ENCODE assay signal across 9 mouse cellular contexts in genomic region chr12:108239441-108239840, GRCm38 (mm10). TPM values are rescaled to one million over a fixed set of nuclear protein-coding genes. Genes with fewer than 3 reads are reported as not detected.
DNase-seq lines count a peak whose midpoint lies in the region; ATAC-seq lines count a peak whose summit lies in the region.
"Had no signal": no experiment of that assay in that cellular context is flagged by ENCODE, and none has a peak within 500 bp of the region (broad histone marks: within the 10 kb centered on the region; RNA-seq: fewer than 3 reads in every experiment).

No protein-coding gene starts in this region.

- H3K27me3 ChIP-seq in embryonic facial prominence, embryonic 14.5 days (replicated peaks; ENCODE audit: control insufficient read depth, insufficient read depth, low read length) = no peaks in the 10 kb centered on the region
- H3K27me3 ChIP-seq in midbrain, embryonic 13.5 days = 0 out of 2 replicates have a peak, but pooled peaks cover 2% of the 10 kb centered on the region

- H3K4me1 ChIP-seq in embryonic facial prominence, embryonic 14.5 days (ENCODE audit: control insufficient read depth, insufficient read depth, low read length) = peaks cover 45% of the 10 kb centered on the region
- peaks cover 93% of the 10 kb centered on the region for H3K4me1 ChIP-seq in midbrain, embryonic 13.5 days (replicated peaks)

- WGBS in embryonic facial prominence, embryonic 14.5 days = 44% methylated on average over 5 of the region's 5 CpGs
- WGBS in midbrain, embryonic 13.5 days = 14% methylated on average over 5 of the region's 5 CpGs

- H3K4me2 ChIP-seq in embryonic facial prominence, embryonic 14.5 days (ENCODE audit: low read depth, low read length) = 0 out of 2 replicates have a peak overlapping the region, but pooled peaks have one; percentile 14
- H3K4me2 ChIP-seq in midbrain, embryonic 13.5 days (replicated peaks) = peak overlapping the region; percentile 7; the same call in 1 of the 2 replicates

- H3K27ac ChIP-seq in embryonic facial prominence, embryonic 14.5 days (replicated peaks; ENCODE audit: low read depth, low read length) = no peak overlapping the region
- H3K27ac ChIP-seq in midbrain, embryonic 13.5 days = peak overlapping the region; percentile 88
- H3K27ac ChIP-seq: kidney, postnatal 0 days had no signal

- ATAC-seq in embryonic facial prominence, embryonic 14.5 days (ENCODE audit: low read depth) = peak; percentile 55
- peak; percentile 38 for ATAC-seq in midbrain, embryonic 13.5 days
- ATAC-seq in erythroid progenitor cell, adult 5-6 weeks (replicated peaks; ENCODE audit: low FRiP score, poor library complexity, severe bottlenecking) = no peak

- intact Hi-C loops in heart, postnatal 10 days (cut with DNase I) = no loop called here
- intact Hi-C loops in gastrocnemius, postnatal 36 days (cut with DNase I) = no loop called here

- DNase-seq in right cerebral cortex, adult 18-20 months = peak; percentile 64
- no peak for DNase-seq in right cerebral cortex, postnatal 14 days
- peak; percentile 87 for DNase-seq in embryonic facial prominence, embryonic 14.5 days (ENCODE audit: low spot score)
- peak; percentile 85 to 87 for DNase-seq in heart, postnatal 10 days
- DNase-seq in layer of hippocampus, postnatal 10 days (ENCODE audit: low spot score in 2 of 2) = peak; percentile 69 to 78
- no peak for DNase-seq in gastrocnemius, postnatal 36 days

- no peak overlapping the region for H3K9ac ChIP-seq in embryonic facial prominence, embryonic 14.5 days (ENCODE audit: low read depth, low read length)
- 0 out of 2 replicates have a peak overlapping the region, but pooled peaks have one; percentile 3 for H3K9ac ChIP-seq in midbrain, embryonic 13.5 days (replicated peaks)

- no peak overlapping the region for H3K4me3 ChIP-seq in embryonic facial prominence, embryonic 14.5 days (ENCODE audit: low read depth, low read length)
- no peak overlapping the region for H3K4me3 ChIP-seq in midbrain, embryonic 13.5 days (replicated peaks)

- no peaks in the 10 kb centered on the region for H3K36me3 ChIP-seq in embryonic facial prominence, embryonic 14.5 days (ENCODE audit: control insufficient read depth, insufficient read depth, low read length)
- no peaks in the 10 kb centered on the region for H3K36me3 ChIP-seq in midbrain, embryonic 13.5 days

- H3K9me3 ChIP-seq in embryonic facial prominence, embryonic 14.5 days (ENCODE audit: control insufficient read depth, low read length) = no peaks in the 10 kb centered on the region
- no peaks in the 10 kb centered on the region for H3K9me3 ChIP-seq in midbrain, embryonic 13.5 days

RNA-seq across cellular contexts. Expression of gene Ccdc85c, which starts 35.8 kb away (rescaled TPM):
- polyA plus RNA-seq in embryonic facial prominence, embryonic 14.5 days (2014; fragmentation: Nextera tagmentation; extraction: Ambion mirVana) = 4.2 and 4.7 TPM in 2 replicates
- total RNA-seq in heart, postnatal 10 days (2021) = 10 to 100 TPM; 32.8 to 34.4 TPM
- 10 to 100 TPM; 58.6 to 62.9 TPM for total RNA-seq in layer of hippocampus, postnatal 10 days (2021)
- polyA plus RNA-seq in midbrain, embryonic 13.5 days (2015; fragmentation: Nextera tagmentation; extraction: Ambion mirVana) = 19.5 and 21.5 TPM in 2 replicates
- total RNA-seq in erythroid progenitor cell, adult 5-6 weeks (2015; ENCODE audit: low replicate concordance) = not detected in 2 replicates
- 0.64 and 6.3 TPM in 2 replicates for total RNA-seq in erythroid progenitor cell, adult 5-6 weeks (2017; ENCODE audit: low replicate concordance)
- 10 to 100 TPM; 24.0 to 26.5 TPM for total RNA-seq in gastrocnemius, postnatal 36 days (2021)

Comparison
In these comparisons a context has a peak if more than half of its experiments do, and no peak if none do; other contexts are left out.
1. DNase-seq: peak in right cerebral cortex, adult 18-20 months (single experiment), embryonic facial prominence, embryonic 14.5 days (single experiment), heart, postnatal 10 days (2 of 2) and layer of hippocampus, postnatal 10 days (2 of 2); none in right cerebral cortex, postnatal 14 days (single experiment) and gastrocnemius, postnatal 36 days (0 of 2).